Mouse (Mus musculus) stomach, embryonic 14.5 days (tissue): Measurements from ENCODE around the gene Cfap161. TPM values are rescaled to one million over a fixed set of nuclear protein-coding genes. Genes with fewer than 3 reads are reported as not detected.

Experiments used
- ATAC-seq: fragments of 200-750 bp; cut with Nextera tagmentation; 2 replicates; pipeline ENCODE4 v1.8.0; 2017; ENCODE audit warnings: low read depth, moderate TSS enrichment; ENCODE audit not compliant: insufficient number of reproducible peaks, insufficient read depth, low FRiP score
- H3K27ac ChIP-seq: fragments of 300-500 bp; sonication (generic); 2 replicates; pipeline ENCODE4 v1.5.1; 2014; ENCODE audit warnings: mild to moderate bottlenecking, low read length, moderate library complexity, mixed read lengths
- H3K27me3 ChIP-seq: fragments of 300-500 bp; sonication (generic); 2 replicates; pipeline ENCODE4 v1.6.1; 2014; ENCODE audit warnings: low read length, control low read depth, mixed read lengths; ENCODE audit not compliant: control insufficient read depth, insufficient read depth
- H3K36me3 ChIP-seq: fragments of 300-500 bp; sonication (generic); 2 replicates; pipeline ENCODE4 v1.6.1; 2014; ENCODE audit warnings: mild to moderate bottlenecking, control low read depth, low read length, moderate library complexity, mixed read lengths; ENCODE audit not compliant: control insufficient read depth, insufficient read depth
- H3K4me1 ChIP-seq: fragments of 300-500 bp; sonication (generic); 2 replicates; pipeline ENCODE4 v1.6.1; 2014; ENCODE audit warnings: low read length, control low read depth, mixed read lengths; ENCODE audit not compliant: control insufficient read depth, insufficient read depth
- H3K4me2 ChIP-seq: fragments of 300-500 bp; sonication (generic); replicated peaks from 2 replicates; pipeline ENCODE4 v1.6.1; 2014; ENCODE audit warnings: low read depth, low read length, control low read depth
- H3K4me3 ChIP-seq: fragments of 300-500 bp; sonication (generic); 2 replicates; pipeline ENCODE4 v1.5.1; 2014; ENCODE audit warnings: low read depth, low read length, control low read depth
- H3K9ac ChIP-seq: fragments of 300-500 bp; sonication (generic); replicated peaks from 2 replicates; pipeline ENCODE4 v1.6.1; 2014; ENCODE audit warnings: low read depth, mild to moderate bottlenecking, control low read depth, low read length, moderate library complexity, mixed read lengths
- H3K9me3 ChIP-seq: fragments of 300-500 bp; sonication (generic); 2 replicates; pipeline ENCODE4 v1.6.1; 2016; ENCODE audit warnings: low read depth, low read length, control low read depth; ENCODE audit not compliant: control insufficient read depth
- WGBS: fragments of 180-500 bp; shearing (Covaris S2); extraction: QIAGEN DNeasy Blood & Tissue Kit; methylation state at CpG from one replicate; pipeline ENCODE4 v1.1.7; 2014; 5-methylcytosine and 5-hydroxymethylcytosine counted together
- polyA plus RNA-seq: library from polyadenylated mRNA; unstranded; fragments of >200 nt; fragmentation: Nextera tagmentation; extraction: Ambion mirVana; gene quantifications from 2 replicates; pipeline ENCODE4 v1.2.1, GENCODE M21; 2014

Cfap161 gene
- polyA plus RNA-seq, 1 experiment from 2014 or later: 0.25 TPM

GRCm38 (mm10) chr7:83745065-83745412 is 49.6 kb downstream of the Cfap161 start:
- WGBS: 61% methylated on average over 9 of the region's 9 CpGs
- H3K27me3 ChIP-seq: no peaks in the 10 kb centered on the region
- H3K27ac ChIP-seq: peak overlapping the region; percentile 71; the same call in 1 of the 2 replicates
- ATAC-seq: peak; percentile 40; the same call in 1 of the 2 replicates
- H3K4me1 ChIP-seq: 0 out of 2 replicates have a peak, but pooled peaks cover 15% of the 10 kb centered on the region
- H3K9me3 ChIP-seq: no peaks in the 10 kb centered on the region
- H3K36me3 ChIP-seq: no peaks in the 10 kb centered on the region
- H3K9ac ChIP-seq: no peak overlapping the region
- H3K4me3 ChIP-seq: peak overlapping the region; percentile 2; the same call in 1 of the 2 replicates
- H3K4me2 ChIP-seq: peak overlapping the region; percentile 39

- Histone ChIP-seq H3K4me1 (0 out of 2 replicates have a peak, but pooled peaks cover 15% of the 10 kb centered on the region), H3K9me3 (no peaks in the 10 kb centered on the region), H3K9ac (no peak overlapping the region), H3K27me3 (no peaks in the 10 kb centered on the region), H3K27ac (no peak overlapping the region), H3K4me2 (no peak overlapping the region), H3K4me3 (no peak overlapping the region), H3K36me3 (no peaks in the 10 kb centered on the region)
- WGBS: 85% methylated on average over 4 of the region's 4 CpGs
- ATAC-seq: no peak
Measured at GRCm38 (mm10) chr7:83744250-83744649, 50.4 kb downstream of the Cfap161 start.

GRCm38 (mm10) chr7:83742690-83743089 is 52.0 kb downstream of the Cfap161 start:
- Histone ChIP-seq H3K4me2 (no peak overlapping the region), H3K4me3 (no peak overlapping the region), H3K4me1 (peaks cover 21% of the 10 kb centered on the region; the same call in 1 of the 2 replicates), H3K27me3 (no peaks in the 10 kb centered on the region), H3K9ac (no peak overlapping the region), H3K36me3 (no peaks in the 10 kb centered on the region), H3K9me3 (no peaks in the 10 kb centered on the region), H3K27ac (no peak overlapping the region)
- 56% methylated on average over 3 of the region's 3 CpGs for WGBS
- no peak for ATAC-seq

DNA sequence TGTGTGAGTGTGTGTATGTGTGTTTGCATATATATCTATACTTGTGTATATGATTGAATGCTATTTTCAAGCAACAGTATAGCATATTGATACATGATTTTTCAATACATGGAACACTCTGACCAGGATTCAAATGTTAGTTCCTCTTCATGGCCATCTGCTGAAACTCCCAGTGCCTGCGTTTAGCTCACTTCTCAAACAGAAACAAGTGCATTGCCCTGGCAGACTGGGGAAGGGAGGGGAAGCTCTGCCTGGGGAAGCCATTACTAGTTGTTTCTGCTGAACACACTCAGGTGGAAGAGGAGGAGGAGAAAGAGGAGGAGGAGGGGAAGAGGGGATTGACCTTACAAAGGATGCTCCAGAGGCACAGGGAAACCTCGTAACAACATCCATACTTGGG is 52.7 kb downstream of the Cfap161 start:
- Histone ChIP-seq H3K27ac (no peak overlapping the region), H3K9ac (no peak overlapping the region), H3K9me3 (no peaks in the 10 kb centered on the region), H3K4me1 (peaks cover 21% of the 10 kb centered on the region; the same call in 1 of the 2 replicates), H3K36me3 (no peaks in the 10 kb centered on the region), H3K27me3 (no peaks in the 10 kb centered on the region), H3K4me3 (no peak overlapping the region), H3K4me2 (no peak overlapping the region)
- ATAC-seq: no peak
- 63% methylated on average over 2 of the region's 2 CpGs for WGBS

DNA sequence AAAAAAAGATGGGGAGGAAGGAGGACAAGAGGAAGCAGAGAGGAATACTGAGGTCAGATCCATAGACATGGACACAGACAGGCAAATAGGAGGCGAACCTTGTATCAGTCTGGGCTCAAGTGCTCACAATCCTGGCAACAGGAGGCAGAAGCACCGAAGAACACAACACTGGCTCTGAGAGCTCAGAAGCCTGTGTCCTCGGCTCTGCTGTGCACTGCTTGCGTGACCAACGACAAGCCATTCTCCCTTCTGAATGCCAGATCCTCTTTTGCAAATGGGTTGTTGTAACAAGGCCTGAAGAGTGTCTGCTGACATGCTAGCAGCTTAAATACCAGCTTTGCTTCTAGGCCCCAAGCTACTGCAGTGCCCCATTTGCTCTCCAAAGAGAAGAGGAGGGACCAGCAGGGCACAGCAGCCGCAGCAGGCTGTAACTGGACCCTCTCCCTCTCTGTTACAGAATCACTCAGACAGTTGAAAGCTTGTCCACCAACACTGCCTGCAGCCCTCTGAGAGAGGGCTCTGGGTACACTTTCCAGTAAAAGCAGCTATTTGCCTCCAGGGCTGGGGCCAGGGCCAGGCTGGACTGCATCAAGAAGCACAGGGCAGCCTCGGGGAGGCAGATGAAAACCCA is 54.9 kb downstream of the Cfap161 start:
- Histone ChIP-seq H3K4me2 (no peak overlapping the region), H3K36me3 (no peaks in the 10 kb centered on the region), H3K4me3 (no peak overlapping the region), H3K27ac (0 out of 2 replicates have a peak overlapping the region, but pooled peaks have one; percentile 22), H3K9me3 (no peaks in the 10 kb centered on the region), H3K27me3 (no peaks in the 10 kb centered on the region), H3K9ac (no peak overlapping the region), H3K4me1 (peaks cover 6% of the 10 kb centered on the region; the same call in 1 of the 2 replicates)
- 46% methylated on average over 7 of the region's 7 CpGs for WGBS
- ATAC-seq: no peak

DNA sequence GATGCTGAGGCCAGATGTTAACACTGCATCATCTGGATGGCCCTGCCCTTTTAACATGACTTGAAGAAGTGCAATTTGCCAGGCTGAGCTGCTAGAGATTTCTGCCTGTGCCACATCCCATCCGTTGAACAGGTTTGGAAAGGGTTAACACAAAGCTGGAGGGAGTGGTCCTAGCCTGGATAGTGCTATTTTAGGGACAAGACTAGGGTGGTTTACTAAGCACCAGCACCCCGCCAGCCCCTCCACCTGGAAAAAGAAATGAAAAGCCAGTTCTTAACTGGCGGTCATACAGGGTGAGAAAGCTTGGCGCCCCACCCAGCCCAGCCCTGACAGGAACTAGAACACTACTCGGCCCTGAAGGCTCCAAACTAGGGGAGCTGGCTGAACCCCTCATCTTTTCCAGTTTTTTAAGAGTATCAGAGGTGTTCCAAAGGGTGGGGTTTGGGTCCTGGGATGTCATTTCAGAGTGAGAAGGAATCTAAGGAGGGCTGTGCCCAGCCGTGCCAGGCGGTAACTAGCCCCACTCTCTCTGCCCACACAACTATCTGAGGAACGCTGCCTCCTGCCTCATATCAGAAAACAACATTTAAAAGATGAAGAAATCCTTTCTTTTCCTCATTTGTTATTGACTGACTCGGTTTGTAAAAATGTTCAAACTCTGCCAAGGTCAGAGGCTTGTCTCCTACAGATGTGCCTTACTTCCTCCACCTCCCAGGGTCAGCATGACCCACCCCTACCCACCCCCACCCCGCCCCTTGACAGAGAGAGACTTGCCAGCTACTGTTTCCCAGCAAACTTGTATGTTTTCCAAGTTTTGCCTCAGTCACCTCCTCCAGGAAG is 55.8 kb downstream of the Cfap161 start:
- no peak overlapping the region for H3K9ac ChIP-seq
- H3K36me3 ChIP-seq: no peaks in the 10 kb centered on the region
- H3K27me3 ChIP-seq: no peaks in the 10 kb centered on the region
- ATAC-seq: peak; percentile 26; the same call in 1 of the 2 replicates
- WGBS: 57% methylated on average over 10 of the region's 10 CpGs
- H3K4me2 ChIP-seq: no peak overlapping the region
- no peak overlapping the region for H3K27ac ChIP-seq
- peaks cover 6% of the 10 kb centered on the region; the same call in 1 of the 2 replicates for H3K4me1 ChIP-seq
- H3K9me3 ChIP-seq: no peaks in the 10 kb centered on the region
- H3K4me3 ChIP-seq: no peak overlapping the region

DNA sequence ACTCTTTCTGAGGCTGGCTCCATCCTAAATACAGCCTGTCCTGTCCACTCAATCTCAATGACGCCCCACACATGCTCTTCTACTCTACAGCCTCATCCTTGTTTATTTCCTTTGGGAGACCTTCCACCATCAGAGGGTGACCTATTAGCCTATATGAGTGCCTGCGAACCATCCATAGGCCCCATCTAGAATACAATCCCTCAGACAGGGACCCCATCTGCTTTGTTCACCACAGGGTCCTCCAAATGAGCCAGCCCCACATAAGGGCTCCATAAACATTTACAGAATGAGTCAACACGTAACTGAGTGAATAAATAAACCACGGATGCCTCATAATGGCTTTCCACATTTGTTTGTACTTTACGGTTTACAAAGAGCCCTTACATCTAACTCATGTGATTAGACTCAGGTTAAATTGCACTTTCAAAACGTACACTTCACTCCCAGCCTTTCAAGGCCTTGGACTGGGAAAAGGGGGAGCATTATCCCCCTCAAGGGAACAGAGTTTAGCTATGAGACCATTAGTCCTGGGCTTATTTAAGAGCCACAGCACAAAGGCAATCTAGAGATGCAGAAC is 56.7 kb downstream of the Cfap161 start:
- Histone ChIP-seq H3K36me3 (no peaks in the 10 kb centered on the region), H3K9ac (no peak overlapping the region), H3K9me3 (no peaks in the 10 kb centered on the region), H3K27ac (no peak overlapping the region; the same call in 1 of the 2 replicates), H3K4me2 (no peak overlapping the region), H3K4me3 (no peak overlapping the region), H3K27me3 (no peaks in the 10 kb centered on the region), H3K4me1 (peaks cover 6% of the 10 kb centered on the region; the same call in 1 of the 2 replicates)
- WGBS: 38% methylated on average over 6 of the region's 6 CpGs
- ATAC-seq: peak; percentile 25; the same call in 1 of the 2 replicates

GRCm38 (mm10) chr7:83736341-83737115 is 58.2 kb downstream of the Cfap161 start:
- Histone ChIP-seq H3K36me3 (no peaks in the 10 kb centered on the region), H3K4me1 (peaks cover 6% of the 10 kb centered on the region; the same call in 1 of the 2 replicates), H3K9ac (no peak overlapping the region), H3K4me3 (no peak overlapping the region), H3K27ac (no peak overlapping the region), H3K27me3 (no peaks in the 10 kb centered on the region), H3K4me2 (no peak overlapping the region), H3K9me3 (no peaks in the 10 kb centered on the region)
- 85% methylated on average over 6 of the region's 6 CpGs for WGBS
- no peak for ATAC-seq
